Mouse (Mus musculus) G1E (cell line): ENCODE measurements at regions not wholly inside any gene's neighbourhood (a gene's known extent, or its start where the extent isn't known, plus 50 kb on each side); places are given as distances from the start of the nearest gene placed in this dataset.

Experiments
- CTCF ChIP-seq: IDR thresholded peaks from 2 replicates; pipeline ENCODE4 v1.5.1; 2012; ENCODE audit warnings: low read depth, low read length, inconsistent platforms, mixed read lengths
- GATA1 ChIP-seq: IDR thresholded peaks from 2 replicates; pipeline ENCODE4 v1.6.1; 2012; ENCODE audit warnings: borderline replicate concordance, low read length, inconsistent platforms, mixed read lengths
- POLR2AphosphoS5 ChIP-seq: IDR thresholded peaks from 2 replicates; pipeline ENCODE4 v1.6.1; 2012; ENCODE audit warnings: low read depth, low read length, inconsistent platforms; ENCODE audit not compliant: insufficient replicate concordance
- TAL1 ChIP-seq: conservative IDR thresholded peaks from 2 replicates; pipeline ENCODE4 v1.6.1; 2012; ENCODE audit warnings: low read depth, low read length, inconsistent platforms, mixed read lengths

DNA sequence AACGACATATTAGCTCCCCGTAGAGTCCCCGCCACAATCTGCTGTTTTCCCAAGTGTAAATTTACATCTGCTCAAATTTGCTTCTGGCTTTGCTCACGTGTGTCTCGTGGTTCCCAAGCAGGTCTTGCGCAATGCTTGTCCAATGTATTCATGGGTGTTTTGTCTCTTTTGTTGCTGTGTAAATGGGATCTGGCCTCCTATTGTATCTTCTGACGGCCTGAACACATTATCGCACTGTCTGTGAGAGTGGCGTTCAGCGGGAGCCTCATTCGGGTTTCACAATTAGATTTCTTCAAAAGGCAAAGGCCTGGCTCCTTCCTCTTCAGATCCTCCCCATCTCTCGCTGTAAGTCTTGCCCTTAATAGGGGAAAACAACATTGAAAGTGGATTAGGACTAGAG is 274.5 kb downstream of the Fam19a5 start:
- TF ChIP-seq CTCF: no peak
- TF ChIP-seq GATA1: no peak
- no peak for TF ChIP-seq TAL1
- TF ChIP-seq POLR2AphosphoS5: no peak
